Mouse (Mus musculus) urinary bladder, adult 2 months (tissue): ENCODE measurements around the gene Sprr1b. TPM values are rescaled to one million over a fixed set of nuclear protein-coding genes. Genes with fewer than 3 reads are reported as not detected.
"Not testable (repeated sequence)": the region's sequence is repeated elsewhere in the genome, so short reads cannot be mapped to it uniquely, and the experiment has no call there.

Experiments used
- DNase-seq: peaks from one replicate; pipeline ENCODE4 v3.0.0; 2022; ENCODE audit warnings: low spot score
- polyA plus RNA-seq: library from polyadenylated mRNA; depleted of rRNA; stranded (reverse); fragments of >200 nt; gene quantifications from 2 replicates; pipeline ENCODE4 v1.2.3, GENCODE M21; 2012; rRNA removed

Sprr1b gene
- polyA plus RNA-seq, result not detected in 2 replicates

DNA sequence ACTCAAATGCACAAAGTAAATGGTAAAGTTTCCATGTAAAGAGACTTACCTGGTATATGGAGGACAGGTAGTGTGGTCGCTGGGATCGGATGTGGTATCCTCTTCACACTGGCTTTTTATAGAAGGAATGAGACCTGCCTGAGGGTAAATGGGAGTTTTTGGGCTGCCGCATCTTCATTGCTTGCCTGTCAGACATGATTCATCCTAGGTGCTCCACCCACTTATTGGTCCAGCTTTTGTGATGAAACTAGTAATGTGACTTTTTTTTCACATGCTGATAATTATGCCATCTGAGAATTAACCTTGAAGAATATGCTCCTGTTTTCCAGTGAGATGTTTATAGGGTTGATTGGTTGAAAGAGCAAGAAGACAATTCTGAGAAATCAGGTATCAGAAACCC, at the start of gene Sprr1b:
Gene Sprr1b (minus strand): TSS at position 101 of the 400 bp plus-strand sequence.
- no peak for DNase-seq

DNA sequence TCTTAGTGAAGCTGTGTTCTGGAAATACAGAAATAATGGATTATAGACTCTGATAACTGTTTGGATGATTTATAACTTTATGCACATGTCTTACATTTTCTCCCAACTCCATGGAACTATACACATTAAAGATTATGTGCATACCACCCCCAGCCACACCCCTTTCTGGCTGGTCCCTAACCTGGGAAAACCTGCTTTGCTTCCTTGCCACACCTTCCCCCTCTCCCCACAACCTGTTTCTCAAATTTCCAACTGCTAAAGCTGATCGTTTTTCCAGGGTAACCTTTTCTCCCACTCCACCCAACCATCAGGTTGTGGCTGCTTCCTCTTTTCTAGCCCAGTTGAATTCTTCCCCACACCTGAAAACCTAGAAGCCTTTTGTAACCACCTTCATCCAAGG, 47.7 kb upstream of the Sprr1b start:
- DNase-seq, result no peak

GRCm38 (mm10) chr3:92485863-92486262, 47.3 kb upstream of the Sprr1b start, which contains the start of gene Sprr1a:
TSS of gene Sprr1a (minus strand) at chr3:92485895.
- no peak for DNase-seq

GRCm38 (mm10) chr3:92481249-92481648, 42.7 kb upstream of the Sprr1b start:
- DNase-seq, result not testable (repeated sequence)

GRCm38 (mm10) chr3:92470111-92470510, 31.5 kb upstream of the Sprr1b start:
- no peak for DNase-seq

- DNase-seq, result no peak
Measured at GRCm38 (mm10) chr3:92467424-92467823, 28.8 kb upstream of the Sprr1b start.

DNA sequence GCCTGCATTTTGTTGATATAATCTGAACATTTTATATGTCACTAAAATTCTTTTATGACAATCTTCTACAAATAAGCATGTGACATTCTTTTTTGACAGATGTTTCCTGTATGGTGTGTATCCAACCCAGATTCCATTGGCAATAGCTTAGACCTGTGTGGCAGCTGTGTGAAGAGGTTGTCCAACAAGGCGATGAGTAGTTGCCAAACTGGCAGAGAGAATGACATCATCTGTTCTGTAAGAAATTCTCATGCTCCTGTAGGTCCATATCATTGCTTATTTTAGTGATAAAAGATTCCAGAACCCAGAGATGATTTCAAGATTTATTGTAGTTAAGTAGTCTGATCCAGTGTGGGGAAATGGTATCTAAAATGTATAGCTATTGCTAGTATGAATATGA, 28.0 kb upstream of the Sprr1b start:
- DNase-seq, result no peak

DNA sequence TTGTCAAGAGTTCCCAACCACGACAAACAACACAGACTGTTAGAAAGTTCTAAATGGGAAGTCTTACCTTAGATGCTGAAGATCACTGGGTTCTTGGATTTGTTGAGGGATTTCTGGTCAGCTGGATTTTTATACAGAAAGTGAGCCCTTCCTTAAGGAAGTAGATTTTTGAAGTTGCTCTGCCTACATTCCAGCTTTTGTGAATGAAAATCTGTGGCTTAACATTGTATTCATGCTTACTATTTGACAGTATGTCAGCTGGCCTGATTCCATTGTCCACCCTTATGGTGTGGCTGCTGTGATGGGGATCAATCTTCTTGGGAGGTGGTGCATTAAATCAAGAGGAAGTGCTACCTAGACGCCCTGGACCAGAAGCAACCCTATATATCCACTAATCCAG, 20.0 kb upstream of the Sprr1b start, which contains the start of gene Sprr3:
Gene Sprr3 (minus strand): TSS at position 101 of the 400 bp plus-strand sequence.
- no peak for DNase-seq

GRCm38 (mm10) chr3:92455151-92455550, 16.6 kb upstream of the Sprr1b start:
- DNase-seq, result no peak

DNA sequence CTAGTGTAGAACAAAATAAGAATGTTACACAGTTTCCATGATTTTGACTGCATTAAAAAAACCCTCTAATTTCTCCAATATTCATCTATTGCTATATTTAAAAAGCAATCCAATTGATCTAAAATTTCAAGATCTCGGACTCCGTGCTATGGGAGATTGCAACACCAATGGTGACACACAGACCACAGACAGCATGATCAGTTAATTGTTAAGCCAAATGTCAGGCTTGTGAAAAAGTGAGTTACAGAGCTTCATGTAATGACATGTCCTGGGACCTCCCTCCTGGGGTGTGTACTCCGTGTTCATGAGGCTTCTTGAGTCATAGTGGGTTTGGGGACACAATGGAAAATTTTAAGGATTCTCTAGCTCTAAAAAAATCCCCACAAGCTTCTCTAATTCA, 1.6 kb upstream of the Sprr1b start:
- DNase-seq, result no peak

GRCm38 (mm10) chr3:92432282-92432681, 6.3 kb downstream of the Sprr1b start, which contains the start of gene Sprr2k:
TSS of gene Sprr2k (plus strand) at chr3:92432582.
- DNase-seq, result no peak

- no peak for DNase-seq
Measured at GRCm38 (mm10) chr3:92429323-92429722, 9.3 kb downstream of the Sprr1b start, which contains the start of gene Gm9774. TSS of gene Gm9774 (minus strand) at chr3:92429423.

DNA sequence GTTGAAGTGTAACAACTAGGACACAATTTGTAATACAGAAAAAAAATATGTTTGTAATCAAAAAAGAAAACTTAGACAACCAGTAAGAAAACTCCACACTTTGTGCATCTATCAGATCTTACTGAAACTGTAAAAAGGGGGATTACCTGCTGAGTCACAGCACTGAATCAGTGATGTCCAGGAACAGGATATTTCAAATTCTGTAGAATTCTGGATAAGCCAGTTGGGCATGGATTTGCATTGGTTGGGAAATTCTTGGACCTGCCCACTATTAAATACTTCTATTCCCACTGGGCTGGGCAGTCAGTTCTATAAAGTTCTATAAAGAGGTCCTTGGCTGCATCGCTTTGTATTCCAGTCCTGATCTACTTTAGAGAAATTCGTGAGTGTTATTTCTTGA, 20.8 kb downstream of the Sprr1b start, which contains the start of gene Sprr2j-ps:
Gene Sprr2j-ps (plus strand): TSS at position 301 of the 400 bp plus-strand sequence.
- DNase-seq, result no peak

DNA sequence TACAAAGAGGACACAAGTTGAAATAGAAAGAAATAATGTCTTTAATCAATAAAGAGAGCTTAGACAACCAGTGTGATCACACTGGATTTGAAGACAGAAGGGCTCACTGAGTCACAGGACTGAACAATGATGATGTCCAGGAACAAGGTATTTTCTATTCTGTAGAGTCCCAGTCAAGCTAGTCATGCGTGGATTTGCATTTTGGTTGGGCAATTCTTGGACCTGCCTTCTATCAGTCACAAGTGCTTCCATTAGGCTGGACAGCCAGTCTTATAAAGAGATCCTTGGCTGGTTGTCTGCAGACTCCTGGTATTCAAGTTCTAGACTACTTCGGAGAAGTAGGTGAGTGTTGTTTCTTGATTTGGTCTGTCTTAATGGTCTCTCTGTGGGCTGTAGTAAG, 30.9 kb downstream of the Sprr1b start, which contains the start of gene Sprr2i:
Gene Sprr2i (plus strand): TSS at position 301 of the 400 bp plus-strand sequence.
- DNase-seq, result no peak

GRCm38 (mm10) chr3:92394301-92394700, 44.3 kb downstream of the Sprr1b start:
- no peak for DNase-seq

Other genes starting within 250 kb of the Sprr1b start
- gene Sprr2a1, start 223.0 kb downstream of the Sprr1b start, polyA plus RNA-seq, result 200 and 292 TPM in 2 replicates
- 14,912 and 26,019 TPM in 2 replicates for gene Sprr2a2, start 222.9 kb downstream of the Sprr1b start, polyA plus RNA-seq
- gene Sprr2a3, start 153.4 kb downstream of the Sprr1b start, polyA plus RNA-seq, result 820 and 1,217 TPM in 2 replicates
- 0.19 TPM in 1 of 2 replicates, not detected in the other for gene Sprr2b, start 122.2 kb downstream of the Sprr1b start, polyA plus RNA-seq
- gene Sprr2d, start 99.6 kb downstream of the Sprr1b start, polyA plus RNA-seq, result not detected in 2 replicates
- not detected in 2 replicates for gene Sprr2e, start 86.6 kb downstream of the Sprr1b start, polyA plus RNA-seq
- 2.6 and 2.8 TPM in 2 replicates for gene Sprr2f, start 73.6 kb downstream of the Sprr1b start, polyA plus RNA-seq
- not detected in 2 replicates for gene Sprr2h, start 53.1 kb downstream of the Sprr1b start, polyA plus RNA-seq
- gene Sprr2i, start 30.8 kb downstream of the Sprr1b start, polyA plus RNA-seq, result not detected in 2 replicates
- gene Sprr2j-ps, start 20.7 kb downstream of the Sprr1b start, polyA plus RNA-seq, result not detected in 2 replicates
- gene Gm9774, start 9.4 kb downstream of the Sprr1b start, polyA plus RNA-seq, result 9.5 and 10.7 TPM in 2 replicates
- gene Sprr2k, start 6.2 kb downstream of the Sprr1b start, polyA plus RNA-seq, result not detected in 2 replicates
- gene Sprr3, start 19.9 kb upstream of the Sprr1b start, polyA plus RNA-seq, result 0.17 and 0.18 TPM in 2 replicates
- gene Sprr1a, start 47.1 kb upstream of the Sprr1b start, polyA plus RNA-seq, result 1,821 and 2,005 TPM in 2 replicates
- gene Sprr4, start 61.7 kb upstream of the Sprr1b start, polyA plus RNA-seq, result not detected in 2 replicates
- not detected in 2 replicates for gene 2310046K23Rik, start 95.7 kb upstream of the Sprr1b start, polyA plus RNA-seq
- 233 and 291 TPM in 2 replicates for gene Ivl, start 134.9 kb upstream of the Sprr1b start, polyA plus RNA-seq
- 0.18 TPM in 1 of 2 replicates, not detected in the other for gene Smcp, start 150.2 kb upstream of the Sprr1b start, polyA plus RNA-seq
- not detected in 2 replicates for gene 2210017I01Rik, start 168.7 kb upstream of the Sprr1b start, polyA plus RNA-seq
- 1.2 and 1.3 TPM in 2 replicates for gene Lce6a, start 182.9 kb upstream of the Sprr1b start, polyA plus RNA-seq
- gene Lce1a1, start 209.5 kb upstream of the Sprr1b start, polyA plus RNA-seq, result not detected in 2 replicates
- not detected in 2 replicates for gene Lce1b, start 218.1 kb upstream of the Sprr1b start, polyA plus RNA-seq
- not detected in 2 replicates for gene Lce1a2, start 231.5 kb upstream of the Sprr1b start, polyA plus RNA-seq
- gene Lce1c, start 240.5 kb upstream of the Sprr1b start, polyA plus RNA-seq, result 0.15 and 0.33 TPM in 2 replicates
- not detected in 2 replicates for gene Lce1d, start 248.4 kb upstream of the Sprr1b start, polyA plus RNA-seq